Mouse (Mus musculus) cerebellum, adult 9-11 months (tissue): ENCODE measurements at regions not wholly inside any gene's neighbourhood (a gene's known extent, or its start where the extent isn't known, plus 50 kb on each side); places are given as distances from the start of the nearest gene placed in this dataset.

Source experiments
- DNase-seq: peaks from one replicate; pipeline ENCODE4 v3.0.0; 2022

- no peak for DNase-seq
Measured at GRCm38 (mm10) chr11:92967288-92967687, 130.5 kb upstream of the Car10 start.

GRCm38 (mm10) chr11:92999603-93000002, 98.2 kb upstream of the Car10 start:
- no peak for DNase-seq

GRCm38 (mm10) chr11:93005991-93006390, 91.8 kb upstream of the Car10 start:
- DNase-seq = no peak

GRCm38 (mm10) chr11:93025981-93026380, 71.8 kb upstream of the Car10 start:
- DNase-seq = peak; percentile 34

- DNase-seq = no peak
Measured at GRCm38 (mm10) chr11:93035509-93035908, 62.3 kb upstream of the Car10 start.

GRCm38 (mm10) chr11:93037846-93038245, 60.0 kb upstream of the Car10 start:
- no peak for DNase-seq

GRCm38 (mm10) chr11:93039325-93039724, 58.5 kb upstream of the Car10 start:
- DNase-seq = no peak

GRCm38 (mm10) chr11:93040816-93041215, 57.0 kb upstream of the Car10 start:
- no peak for DNase-seq

GRCm38 (mm10) chr11:93044998-93045397, 52.8 kb upstream of the Car10 start:
- peak; percentile 18 for DNase-seq
